Mouse (Mus musculus) stomach, postnatal 0 days (tissue): ENCODE measurements around the gene Zw10.

Source experiments
- CTCF ChIP-seq: IDR thresholded peaks from 2 replicates; pipeline ENCODE4 v1.5.1; 2016; ENCODE audit warnings: antibody characterized with exemption, low read depth, mild to moderate bottlenecking, moderate library complexity
- EP300 ChIP-seq: optimal IDR thresholded peaks from 2 replicates; pipeline ENCODE3; 2016; ENCODE audit warnings: antibody characterized with exemption

GRCm38 (mm10) chr9:49087317-49087716 is 31.9 kb downstream of the Zw10 start:
- no peak for TF ChIP-seq CTCF
- TF ChIP-seq EP300 = no peak
